Mouse (Mus musculus): ENCODE results near the gene Glt1d1. TPM values are rescaled to one million over a fixed set of nuclear protein-coding genes. Genes with fewer than 3 reads are reported as not detected.

Gene Glt1d1
- polyA plus RNA-seq, 1 experiment from 2014 or later, result 0.40 TPM

GRCm38 (mm10) chr5:127596862-127597261, 35.2 kb upstream of the Glt1d1 start:
- no peak overlapping the region for H3K4me3 ChIP-seq (ENCODE audit: low read depth, low read length)
- TF ChIP-seq EP300 (optimal IDR thresholded peaks at IDR 0.05) (no peak), CTCF (IDR thresholded peaks at IDR 0.05; ENCODE audit: low read depth) (no peak)
- H3K27me3 ChIP-seq (ENCODE audit: control insufficient read depth, insufficient read depth, low read length), result no peaks in the 10 kb centered on the region
- H3K9me3 ChIP-seq (ENCODE audit: control insufficient read depth, low read length), result no peaks in the 10 kb centered on the region
- no peak overlapping the region for H3K9ac ChIP-seq (ENCODE audit: low read length)
- no peak overlapping the region for H3K4me2 ChIP-seq (replicated peaks; ENCODE audit: low read depth)
- H3K36me3 ChIP-seq (ENCODE audit: control insufficient read depth, insufficient read depth, low read length), result peaks cover 37% of the 10 kb centered on the region
- no peak overlapping the region for H3K27ac ChIP-seq (replicated peaks)
- DNase-seq (ENCODE audit: low spot score) (no peak), ATAC-seq (ENCODE audit: low FRiP score, low TSS enrichment) (no peak)
- H3K4me1 ChIP-seq (replicated peaks; ENCODE audit: control insufficient read depth, insufficient read depth), result no peaks in the 10 kb centered on the region
- 93% methylated on average over 7 of the region's 7 CpGs for WGBS

- Histone ChIP-seq H3K4me1 (replicated peaks; ENCODE audit: control insufficient read depth, insufficient read depth) (no peaks in the 10 kb centered on the region), H3K9me3 (ENCODE audit: control insufficient read depth, low read length) (no peaks in the 10 kb centered on the region), H3K4me2 (replicated peaks; ENCODE audit: low read depth) (no peak overlapping the region), H3K4me3 (ENCODE audit: low read depth, low read length) (no peak overlapping the region), H3K9ac (ENCODE audit: low read length) (no peak overlapping the region), H3K27me3 (ENCODE audit: control insufficient read depth, insufficient read depth, low read length) (no peaks in the 10 kb centered on the region), H3K27ac (replicated peaks) (no peak overlapping the region), H3K36me3 (ENCODE audit: control insufficient read depth, insufficient read depth, low read length) (peaks cover 16% of the 10 kb centered on the region)
- TF ChIP-seq EP300 (optimal IDR thresholded peaks at IDR 0.05), result no peak
- DNase-seq (ENCODE audit: low spot score) (no peak), ATAC-seq (ENCODE audit: low FRiP score, low TSS enrichment) (no peak)
- WGBS, result 90% methylated on average over 5 of the region's 5 CpGs
These were observed 29.1 kb upstream of the Glt1d1 start for GRCm38 (mm10) chr5:127602996-127603395.

GRCm38 (mm10) chr5:127607507-127607906, 24.6 kb upstream of the Glt1d1 start:
- WGBS, result 91% methylated on average over 2 of the region's 2 CpGs
- Histone ChIP-seq H3K27me3 (ENCODE audit: control insufficient read depth, insufficient read depth, low read length) (no peaks in the 10 kb centered on the region), H3K27ac (replicated peaks) (no peak overlapping the region), H3K4me1 (replicated peaks; ENCODE audit: control insufficient read depth, insufficient read depth) (no peaks in the 10 kb centered on the region; the same call in 1 of the 2 replicates), H3K9me3 (ENCODE audit: control insufficient read depth, low read length) (no peaks in the 10 kb centered on the region), H3K36me3 (ENCODE audit: control insufficient read depth, insufficient read depth, low read length) (peaks cover 7% of the 10 kb centered on the region; the same call in 1 of the 2 replicates), H3K4me3 (ENCODE audit: low read depth, low read length) (no peak overlapping the region), H3K9ac (ENCODE audit: low read length) (no peak overlapping the region), H3K4me2 (replicated peaks; ENCODE audit: low read depth) (no peak overlapping the region)
- no peak for DNase-seq (ENCODE audit: low spot score)
- no peak for ATAC-seq (ENCODE audit: low FRiP score, low TSS enrichment)
- no peak for TF ChIP-seq EP300 (optimal IDR thresholded peaks at IDR 0.05)
- no peak for TF ChIP-seq CTCF (IDR thresholded peaks at IDR 0.05; ENCODE audit: low read depth)

- 68% methylated on average over 7 of the region's 7 CpGs for WGBS
- DNase-seq (ENCODE audit: low spot score) (peak; percentile 32), ATAC-seq (ENCODE audit: low FRiP score, low TSS enrichment) (no peak)
- no peak overlapping the region for H3K9ac ChIP-seq (ENCODE audit: low read length)
- H3K4me2 ChIP-seq (replicated peaks; ENCODE audit: low read depth), result no peak overlapping the region
- no peaks in the 10 kb centered on the region for H3K9me3 ChIP-seq (ENCODE audit: control insufficient read depth, low read length)
- H3K27me3 ChIP-seq (ENCODE audit: control insufficient read depth, insufficient read depth, low read length), result no peaks in the 10 kb centered on the region
- no peak overlapping the region for H3K4me3 ChIP-seq (ENCODE audit: low read depth, low read length)
- no peaks in the 10 kb centered on the region; the same call in 1 of the 2 replicates for H3K4me1 ChIP-seq (replicated peaks; ENCODE audit: control insufficient read depth, insufficient read depth)
- no peak for TF ChIP-seq EP300 (optimal IDR thresholded peaks at IDR 0.05)
- no peak for TF ChIP-seq CTCF (IDR thresholded peaks at IDR 0.05; ENCODE audit: low read depth)
- no peak overlapping the region for H3K27ac ChIP-seq (replicated peaks)
- H3K36me3 ChIP-seq (ENCODE audit: control insufficient read depth, insufficient read depth, low read length), result peaks cover 7% of the 10 kb centered on the region; the same call in 1 of the 2 replicates
These were observed 22.8 kb upstream of the Glt1d1 start for GRCm38 (mm10) chr5:127609191-127609714.

- H3K4me1 ChIP-seq (replicated peaks; ENCODE audit: control insufficient read depth, insufficient read depth), result peaks cover 4% of the 10 kb centered on the region
- H3K36me3 ChIP-seq (ENCODE audit: control insufficient read depth, insufficient read depth, low read length), result 0 out of 2 replicates have a peak, but pooled peaks cover 7% of the 10 kb centered on the region
- no peak overlapping the region for H3K4me3 ChIP-seq (ENCODE audit: low read depth, low read length)
- no peak overlapping the region for H3K27ac ChIP-seq (replicated peaks)
- TF ChIP-seq CTCF (IDR thresholded peaks at IDR 0.05; ENCODE audit: low read depth), result no peak
- TF ChIP-seq EP300 (optimal IDR thresholded peaks at IDR 0.05), result no peak
- no peak overlapping the region for H3K9ac ChIP-seq (ENCODE audit: low read length)
- no peak overlapping the region for H3K4me2 ChIP-seq (replicated peaks; ENCODE audit: low read depth)
- H3K27me3 ChIP-seq (ENCODE audit: control insufficient read depth, insufficient read depth, low read length), result no peaks in the 10 kb centered on the region
- DNase-seq (ENCODE audit: low spot score) (peak; percentile 68), ATAC-seq (ENCODE audit: low FRiP score, low TSS enrichment) (peak; percentile 80)
- WGBS, result 52% methylated on average over 6 of the region's 6 CpGs
- no peaks in the 10 kb centered on the region for H3K9me3 ChIP-seq (ENCODE audit: control insufficient read depth, low read length)
These were observed 21.1 kb upstream of the Glt1d1 start for GRCm38 (mm10) chr5:127610787-127611509.

GRCm38 (mm10) chr5:127611881-127612280, 20.2 kb upstream of the Glt1d1 start:
- Histone ChIP-seq H3K4me1 (replicated peaks; ENCODE audit: control insufficient read depth, insufficient read depth) (peaks cover 9% of the 10 kb centered on the region), H3K4me3 (ENCODE audit: low read depth, low read length) (no peak overlapping the region), H3K36me3 (ENCODE audit: control insufficient read depth, insufficient read depth, low read length) (0 out of 2 replicates have a peak, but pooled peaks cover 5% of the 10 kb centered on the region), H3K27ac (replicated peaks) (no peak overlapping the region), H3K9me3 (ENCODE audit: control insufficient read depth, low read length) (no peaks in the 10 kb centered on the region), H3K27me3 (ENCODE audit: control insufficient read depth, insufficient read depth, low read length) (no peaks in the 10 kb centered on the region), H3K9ac (ENCODE audit: low read length) (no peak overlapping the region), H3K4me2 (replicated peaks; ENCODE audit: low read depth) (no peak overlapping the region)
- ATAC-seq (ENCODE audit: low FRiP score, low TSS enrichment) (no peak), DNase-seq (ENCODE audit: low spot score) (no peak)
- 88% methylated on average over 1 of the region's 1 CpGs for WGBS
- TF ChIP-seq EP300 (optimal IDR thresholded peaks at IDR 0.05), result no peak
- TF ChIP-seq CTCF (IDR thresholded peaks at IDR 0.05; ENCODE audit: low read depth), result no peak
